Mouse (Mus musculus) gonadal fat pad, adult 2 months (tissue): ENCODE data around the gene Slfnl1. TPM values are rescaled to one million over a fixed set of nuclear protein-coding genes. Genes with fewer than 3 reads are reported as not detected.
A peak's percentile ranks its signal among the peaks of the same experiment; 100 is the strongest.

Experiments used
- DNase-seq: peaks from one replicate; pipeline ENCODE4 v3.0.0-alpha.2; 2012; ENCODE audit warnings: low read depth
- polyA plus RNA-seq: library from polyadenylated mRNA; depleted of rRNA; stranded (reverse); fragments of >200 nt; gene quantifications from 2 replicates; pipeline ENCODE4 v1.2.3, GENCODE M21; 2012; rRNA removed

The Slfnl1 gene
- polyA plus RNA-seq = 3.8 and 3.9 TPM in 2 replicates

- no peak for DNase-seq
Measured at GRCm38 (mm10) chr4:120531986-120532385, at the start of gene Slfnl1. Gene Slfnl1, plus strand, starts transcription at chr4:120532231.

- no peak for DNase-seq
Measured at GRCm38 (mm10) chr4:120487707-120488106, 44.3 kb upstream of the Slfnl1 start.

- no peak for DNase-seq
Measured at GRCm38 (mm10) chr4:120506955-120507354, 25.1 kb upstream of the Slfnl1 start.

GRCm38 (mm10) chr4:120511203-120511602 lies 20.8 kb upstream of the Slfnl1 start:
- no peak for DNase-seq

- no peak for DNase-seq
Measured at GRCm38 (mm10) chr4:120514366-120514765, 17.7 kb upstream of the Slfnl1 start.

- peak; percentile 89 for DNase-seq
Measured at GRCm38 (mm10) chr4:120516491-120516890, 15.5 kb upstream of the Slfnl1 start.

- DNase-seq = no peak
Measured at GRCm38 (mm10) chr4:120516907-120517306, 15.1 kb upstream of the Slfnl1 start.

- peak; percentile 97 for DNase-seq
Measured at GRCm38 (mm10) chr4:120517335-120517734, 14.7 kb upstream of the Slfnl1 start.

GRCm38 (mm10) chr4:120521761-120522160 lies 10.3 kb upstream of the Slfnl1 start:
- no peak for DNase-seq

GRCm38 (mm10) chr4:120522351-120522750 lies 9.7 kb upstream of the Slfnl1 start:
- DNase-seq = no peak

- DNase-seq = no peak
Measured at GRCm38 (mm10) chr4:120523092-120523491, 8.9 kb upstream of the Slfnl1 start.

- DNase-seq = no peak
Measured at GRCm38 (mm10) chr4:120528171-120528570, 3.9 kb upstream of the Slfnl1 start.

GRCm38 (mm10) chr4:120538664-120539063 lies 6.6 kb downstream of the Slfnl1 start:
- DNase-seq = no peak

- DNase-seq = no peak
Measured at GRCm38 (mm10) chr4:120544896-120545295, 12.9 kb downstream of the Slfnl1 start.

- peak; percentile 89 for DNase-seq
Measured at GRCm38 (mm10) chr4:120556592-120556991, 24.6 kb downstream of the Slfnl1 start.

- DNase-seq = no peak
Measured at GRCm38 (mm10) chr4:120565726-120566125, 33.7 kb downstream of the Slfnl1 start.

GRCm38 (mm10) chr4:120568005-120568404 lies 36.0 kb downstream of the Slfnl1 start:
- no peak for DNase-seq

- DNase-seq = no peak
Measured at GRCm38 (mm10) chr4:120569025-120569424, 37.0 kb downstream of the Slfnl1 start.

GRCm38 (mm10) chr4:120569486-120570437 lies 37.7 kb downstream of the Slfnl1 start, which contains the start of gene Ctps:
Gene Ctps, minus strand, starts transcription at chr4:120570276.
- DNase-seq = no peak

GRCm38 (mm10) chr4:120570438-120571069 lies 38.5 kb downstream of the Slfnl1 start:
- no peak for DNase-seq

GRCm38 (mm10) chr4:120571070-120571464 lies 39.0 kb downstream of the Slfnl1 start:
- DNase-seq = no peak

GRCm38 (mm10) chr4:120571691-120572090 lies 39.7 kb downstream of the Slfnl1 start:
- no peak for DNase-seq

- no peak for DNase-seq
Measured at GRCm38 (mm10) chr4:120580894-120581293, 48.9 kb downstream of the Slfnl1 start.
